23 mouse cellular contexts compared by ENCODE assay signal in the genomic region with DNA sequence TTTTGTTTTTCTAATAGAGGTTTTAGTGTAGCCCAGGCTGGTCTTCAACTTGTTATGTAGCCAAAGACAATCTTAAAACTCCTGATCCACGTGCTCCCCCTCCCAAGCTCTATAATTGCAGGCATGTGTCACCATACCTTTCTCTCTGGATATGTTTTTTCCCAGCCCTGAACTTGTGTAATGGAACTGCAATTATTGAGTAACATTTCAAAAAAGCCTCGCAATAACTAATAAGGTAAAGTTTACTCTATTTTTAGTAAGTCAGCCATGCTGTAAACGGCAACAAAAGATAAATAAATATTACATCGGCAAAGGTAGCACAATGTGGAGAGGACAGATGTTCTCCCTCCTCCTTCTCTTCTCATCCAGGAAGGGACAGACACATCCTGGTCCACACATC.
"Had no signal": no experiment of that assay in that cellular context is flagged by ENCODE, and none has a peak within 500 bp of the region (broad histone marks: within the 10 kb centered on the region; RNA-seq: fewer than 3 reads in every experiment).

No protein-coding gene starts in this region.

- H3K9ac ChIP-seq: intestine, embryonic 15.5 days; kidney, embryonic 15.5 days; limb, embryonic 13.5 days; liver, embryonic 13.5 days; lung, embryonic 14.5 days; neural tube, embryonic 12.5 days; neural tube, embryonic 15.5 days had no signal

- H3K27me3 ChIP-seq: intestine, embryonic 15.5 days; kidney, embryonic 15.5 days; limb, embryonic 13.5 days; liver, embryonic 13.5 days; neural tube, embryonic 12.5 days; neural tube, embryonic 15.5 days had no signal

- H3K4me1 ChIP-seq: liver, embryonic 13.5 days had no signal

- ATAC-seq: intestine, embryonic 15.5 days had no signal

- H3K4me2 ChIP-seq: intestine, embryonic 15.5 days; kidney, embryonic 15.5 days; limb, embryonic 13.5 days; liver, embryonic 13.5 days; lung, embryonic 14.5 days; midbrain, embryonic 11.5 days; neural tube, embryonic 12.5 days; neural tube, embryonic 15.5 days had no signal

- H3K4me3 ChIP-seq: intestine, embryonic 15.5 days; kidney, embryonic 15.5 days; limb, embryonic 13.5 days; liver, embryonic 13.5 days; neural tube, embryonic 12.5 days; neural tube, embryonic 15.5 days had no signal

- H3K36me3 ChIP-seq: intestine, embryonic 15.5 days; kidney, embryonic 15.5 days; limb, embryonic 13.5 days; liver, embryonic 13.5 days; neural tube, embryonic 12.5 days; neural tube, embryonic 15.5 days had no signal

- H3K27ac ChIP-seq: intestine, embryonic 15.5 days; kidney, embryonic 15.5 days; limb, embryonic 13.5 days; liver, embryonic 13.5 days; neural tube, embryonic 12.5 days; neural tube, embryonic 15.5 days; stomach, postnatal 0 days had no signal

- DNase-seq: kidney, adult 11 months; kidney, adult 8-10 months; kidney, postnatal 10 days; kidney, postnatal 36 days; layer of hippocampus, postnatal 36 days; left cerebral cortex, postnatal 4 days; liver, embryonic 13.5 days; lung, embryonic 14.5 days; midbrain, embryonic 14.5 days; right cerebral cortex, adult 18-20 months; right cerebral cortex, postnatal 14 days; right cerebral cortex, postnatal 4 days; spleen, adult 18-20 months; thymus, adult 2 months; thymus, postnatal 14 days; thymus, postnatal 4 days had no signal

- H3K9me3 ChIP-seq: intestine, embryonic 15.5 days; kidney, embryonic 15.5 days; limb, embryonic 13.5 days; liver, embryonic 13.5 days; neural tube, embryonic 12.5 days; neural tube, embryonic 15.5 days had no signal
